Mouse (Mus musculus) cortical plate, adult 2 months (tissue): Measurements from ENCODE around the gene Ipo11.

Experiments
- CTCF ChIP-seq: fragments of 200-500 bp; IDR thresholded peaks from 2 replicates; pipeline ENCODE4 v1.5.1; 2011; ENCODE audit warnings: mild to moderate bottlenecking, control low read depth, low read length; ENCODE audit not compliant: insufficient read depth; ENCODE audit errors: extremely low read depth
- POLR2A ChIP-seq: fragments of 200-500 bp; IDR thresholded peaks from 2 replicates; pipeline ENCODE4 v1.6.1; 2011; ENCODE audit warnings: mild to moderate bottlenecking, low read length, control low read depth; ENCODE audit not compliant: insufficient read depth; ENCODE audit errors: extremely low read depth

DNA sequence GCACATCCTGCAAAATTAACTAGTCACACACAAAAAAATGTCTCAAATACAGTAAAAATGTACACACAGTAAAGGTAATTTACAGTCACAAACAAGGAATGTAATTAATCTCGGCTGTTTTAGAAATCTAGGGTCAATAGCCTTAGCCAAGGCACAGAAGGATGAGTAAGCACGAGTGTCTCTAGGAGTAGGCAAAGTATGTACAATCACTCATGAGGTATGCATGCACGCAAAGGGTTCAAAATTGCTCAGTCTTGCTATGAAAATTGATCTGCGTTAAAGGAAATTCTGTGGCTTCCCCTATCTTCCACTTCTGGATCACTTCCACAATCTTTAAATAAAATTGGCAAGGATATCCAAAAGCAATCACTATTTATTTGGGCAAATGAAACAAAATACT, 24.7 kb upstream of the Ipo11 start:
- no peak for TF ChIP-seq POLR2A
- TF ChIP-seq CTCF = no peak
